Mouse (Mus musculus) left cerebral cortex, postnatal 14 days (tissue): ENCODE data around the gene Pgam2. TPM values are rescaled to one million over a fixed set of nuclear protein-coding genes. Genes with fewer than 3 reads are reported as not detected.
"Not testable (repeated sequence)": the region's sequence is repeated elsewhere in the genome, so short reads cannot be mapped to it uniquely, and the experiment has no call there.

Experiments
- DNase-seq, 2 experiments: peaks; one replicate each; pipeline ENCODE4 v3.0.0; 2021 to 2022; ENCODE audit warnings: low spot score in 2 of 2, mixed read lengths in 1 of 2
- intact Hi-C: fragments of 180-260 bp; cut with DNase I; formaldehyde crosslinking; loops from one replicate; pipeline ENCODE4 v1.15.1; 2025
- total RNA-seq, 2 experiments: library from RNA; stranded (reverse); gene quantifications; 2 replicates each; pipeline ENCODE4 v1.2.3; 2021

Gene Pgam2
- total RNA-seq, 2 experiments from 2014 or later = 11.6 to 13.9 TPM

GRCm38 (mm10) chr11:5813381-5813780 is 9.8 kb upstream of the Pgam2 start:
- intact Hi-C loops = no loop called here
- no peak for DNase-seq

- intact Hi-C loops, DNase-seq: not testable (repeated sequence)
Observed at GRCm38 (mm10) chr11:5809487-5809886, 6.0 kb upstream of the Pgam2 start.

GRCm38 (mm10) chr11:5807956-5808355 is 4.4 kb upstream of the Pgam2 start:
- no peak for DNase-seq
- intact Hi-C loops = no loop called here

GRCm38 (mm10) chr11:5805711-5806110 is 2.2 kb upstream of the Pgam2 start:
- intact Hi-C loops = no loop called here
- DNase-seq = no peak

GRCm38 (mm10) chr11:5804174-5804573 is 641 bp upstream of the Pgam2 start:
- no peak for DNase-seq
- intact Hi-C loops = no loop called here

GRCm38 (mm10) chr11:5802457-5803217 is 896 bp downstream of the Pgam2 start:
- no peak for DNase-seq
- intact Hi-C loops = no loop called here

- no peak for DNase-seq
- intact Hi-C loops = no loop called here
Observed at GRCm38 (mm10) chr11:5802005-5802404, 1.5 kb downstream of the Pgam2 start.

GRCm38 (mm10) chr11:5801511-5801910 is 2.0 kb downstream of the Pgam2 start:
- DNase-seq = no peak

GRCm38 (mm10) chr11:5799621-5800490 is 3.7 kb downstream of the Pgam2 start:
- no peak for DNase-seq
- intact Hi-C loops = no loop called here

More at GRCm38 (mm10) chr11:5801511-5801910, 2.0 kb downstream of the Pgam2 start:
- intact Hi-C loops = no loop called here

GRCm38 (mm10) chr11:5797928-5798327 is 5.6 kb downstream of the Pgam2 start:
- intact Hi-C loops = loop anchor here (2.0 kb wide), 1 partner anchor 79 kb away; no protein-coding TSS in a partner anchor
- DNase-seq = no peak

- intact Hi-C loops = loop anchor here (2.0 kb wide), 1 partner anchor 79 kb away; no protein-coding TSS in a partner anchor
- DNase-seq = no peak
Observed at GRCm38 (mm10) chr11:5797371-5797770, 6.2 kb downstream of the Pgam2 start.

GRCm38 (mm10) chr11:5796939-5797338 is 6.6 kb downstream of the Pgam2 start:
- no peak for DNase-seq

GRCm38 (mm10) chr11:5795706-5796105 is 7.8 kb downstream of the Pgam2 start:
- intact Hi-C loops = loop anchor here (2.0 kb wide), 1 partner anchor 77 kb away; no protein-coding TSS in a partner anchor
- peak; percentile 49 to 77 for DNase-seq

More at GRCm38 (mm10) chr11:5796939-5797338, 6.6 kb downstream of the Pgam2 start:
- intact Hi-C loops = loop anchor here (2.0 kb wide), 1 partner anchor 78 kb away; no protein-coding TSS in a partner anchor

GRCm38 (mm10) chr11:5795290-5795689 is 8.2 kb downstream of the Pgam2 start:
- intact Hi-C loops = no loop called here
- DNase-seq = no peak

- DNase-seq = no peak
- intact Hi-C loops = no loop called here
Observed at GRCm38 (mm10) chr11:5790431-5790830, 13.1 kb downstream of the Pgam2 start.

GRCm38 (mm10) chr11:5789754-5790333 is 13.7 kb downstream of the Pgam2 start:
- intact Hi-C loops = loop anchor here (5.0 kb wide), 1 partner anchor 87 kb away; the partner anchor contains the start of gene Pold2
- DNase-seq = no peak

GRCm38 (mm10) chr11:5789071-5789753 is 14.3 kb downstream of the Pgam2 start:
- intact Hi-C loops = loop anchor here (5.0 kb wide), 1 partner anchor 88 kb away; the partner anchor contains the start of gene Pold2
- peak in 1 of 2 experiments; percentile 43 for DNase-seq

GRCm38 (mm10) chr11:5788056-5789014 is 15.2 kb downstream of the Pgam2 start, which contains the start of gene Dbnl:
Gene Dbnl, plus strand, starts transcription at chr11:5788488.
- intact Hi-C loops = loop anchor here (5.0 kb wide), 1 partner anchor 89 kb away; the partner anchor contains the start of gene Pold2
- peak; percentile 94 to 95 for DNase-seq
